Mouse (Mus musculus) kidney, embryonic 16.5 days (tissue): ENCODE data around the gene Klhl12. TPM values are rescaled to one million over a fixed set of nuclear protein-coding genes. Genes with fewer than 3 reads are reported as not detected.

Source experiments
- ATAC-seq: fragments of 200-750 bp; cut with Nextera tagmentation; 2 replicates; pipeline ENCODE4 v1.8.0; 2017; ENCODE audit warnings: moderate TSS enrichment; ENCODE audit not compliant: low FRiP score, low TSS enrichment
- H3K27ac ChIP-seq: fragments of 300-500 bp; sonication (generic); 2 replicates; pipeline ENCODE4 v1.5.1; 2014; ENCODE audit warnings: low read length
- H3K27me3 ChIP-seq: fragments of 300-500 bp; sonication (generic); 2 replicates; pipeline ENCODE4 v1.6.1; 2014; ENCODE audit warnings: low read length, control low read depth, mixed read lengths; ENCODE audit not compliant: insufficient read depth
- H3K36me3 ChIP-seq: fragments of 300-500 bp; sonication (generic); 2 replicates; pipeline ENCODE4 v1.6.1; 2014; ENCODE audit warnings: low read length, control low read depth, mixed read lengths; ENCODE audit not compliant: insufficient read depth
- H3K4me1 ChIP-seq: fragments of 300-500 bp; sonication (generic); 2 replicates; pipeline ENCODE4 v1.6.1; 2014; ENCODE audit warnings: low read length, control low read depth, mixed read lengths; ENCODE audit not compliant: insufficient read depth
- H3K4me2 ChIP-seq: fragments of 300-500 bp; sonication (generic); replicated peaks from 2 replicates; pipeline ENCODE4 v1.6.1; 2014; ENCODE audit warnings: low read depth, low read length
- H3K4me3 ChIP-seq: fragments of 300-500 bp; sonication (generic); 2 replicates; pipeline ENCODE4 v1.5.1; 2014; ENCODE audit warnings: mild to moderate bottlenecking, low read length
- H3K9ac ChIP-seq: fragments of 300-500 bp; sonication (generic); replicated peaks from 2 replicates; pipeline ENCODE4 v1.6.1; 2014; ENCODE audit warnings: low read length
- H3K9me3 ChIP-seq: fragments of 300-500 bp; sonication (generic); 2 replicates; pipeline ENCODE4 v1.6.1; 2016; ENCODE audit warnings: low read length, control low read depth
- WGBS: fragments of 180-500 bp; shearing (Covaris S2); extraction: QIAGEN DNeasy Blood & Tissue Kit; methylation state at CpG from one replicate; pipeline ENCODE4 v1.1.7; 2014; 5-methylcytosine and 5-hydroxymethylcytosine counted together
- polyA plus RNA-seq: library from polyadenylated mRNA; unstranded; fragments of >200 nt; fragmentation: Nextera tagmentation; extraction: Ambion mirVana; gene quantifications from 2 replicates; pipeline ENCODE4 v1.2.1, GENCODE M21; 2015

Gene Klhl12
- polyA plus RNA-seq, 1 experiment from 2014 or later, result 32.4 TPM

GRCm38 (mm10) chr1:134535513-134535912 is 80.2 kb downstream of the Klhl12 start:
- Histone ChIP-seq H3K27ac (no peak overlapping the region), H3K4me2 (no peak overlapping the region)
- WGBS, result 74% methylated on average over 3 of the region's 3 CpGs

DNA sequence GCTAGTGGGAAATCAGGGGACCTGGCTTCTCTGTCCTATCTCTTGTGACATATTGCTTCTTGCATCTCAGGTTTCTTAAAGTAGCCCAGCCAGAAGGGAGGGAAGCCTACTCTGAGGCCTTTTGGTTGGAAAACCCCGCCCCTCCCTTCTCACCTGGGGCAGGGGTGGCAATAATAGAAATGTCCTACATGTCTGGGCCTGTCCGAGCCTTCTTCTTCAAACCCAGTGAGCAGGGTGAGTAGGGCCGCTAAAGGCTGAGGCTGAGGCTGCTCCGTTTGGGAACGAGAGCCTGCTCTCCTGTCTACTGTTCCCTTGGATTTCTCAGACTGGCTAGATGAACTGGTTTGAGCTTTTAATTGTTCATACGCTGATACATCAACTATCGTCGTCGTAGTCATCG is 85.3 kb downstream of the Klhl12 start:
- Histone ChIP-seq H3K9ac (no peak overlapping the region), H3K36me3 (no peaks in the 10 kb centered on the region), H3K4me3 (no peak overlapping the region), H3K27me3 (no peaks in the 10 kb centered on the region), H3K4me1 (no peaks in the 10 kb centered on the region), H3K4me2 (no peak overlapping the region), H3K27ac (no peak overlapping the region), H3K9me3 (peaks cover 10% of the 10 kb centered on the region; the same call in 1 of the 2 replicates)
- 87% methylated on average over 10 of the region's 10 CpGs for WGBS
- ATAC-seq, result no peak

More at GRCm38 (mm10) chr1:134535513-134535912, 80.2 kb downstream of the Klhl12 start:
- Histone ChIP-seq H3K9me3 (no peaks in the 10 kb centered on the region), H3K27me3 (no peaks in the 10 kb centered on the region), H3K9ac (no peak overlapping the region), H3K4me1 (no peaks in the 10 kb centered on the region), H3K36me3 (no peaks in the 10 kb centered on the region), H3K4me3 (no peak overlapping the region)
- ATAC-seq, result no peak

Other genes with a start within 250 kb of the Klhl12 start
- 10.4 and 10.6 TPM in 2 replicates for gene Adora1, start 220.1 kb upstream of the Klhl12 start, polyA plus RNA-seq
- gene Myog, start 165.5 kb upstream of the Klhl12 start, polyA plus RNA-seq, result 2.4 and 3.4 TPM in 2 replicates
- gene Ppfia4, start 122.6 kb upstream of the Klhl12 start, polyA plus RNA-seq, result 3.6 and 3.9 TPM in 2 replicates
- 79.0 and 88.8 TPM in 2 replicates for gene Tmem183a, start 93.6 kb upstream of the Klhl12 start, polyA plus RNA-seq
- not detected in 2 replicates for gene 4933406M09Rik, start 69.6 kb upstream of the Klhl12 start, polyA plus RNA-seq
- 42.7 and 44.1 TPM in 2 replicates for gene Cyb5r1, start 50.0 kb upstream of the Klhl12 start, polyA plus RNA-seq
- gene Adipor1, start 40.2 kb upstream of the Klhl12 start, polyA plus RNA-seq, result 98.2 and 101 TPM in 2 replicates
- gene Rabif, start 39.1 kb downstream of the Klhl12 start, polyA plus RNA-seq, result 46.9 and 47.0 TPM in 2 replicates
- not detected in 2 replicates for gene Mgat4e, start 94.2 kb downstream of the Klhl12 start, polyA plus RNA-seq
- 47.4 and 55.4 TPM in 2 replicates for gene Kdm5b, start 104.6 kb downstream of the Klhl12 start, polyA plus RNA-seq
- gene Syt2, start 191.1 kb downstream of the Klhl12 start, polyA plus RNA-seq, result 1.3 and 1.6 TPM in 2 replicates